Mouse (Mus musculus) adrenal gland, postnatal 4 days (tissue): Measurements from ENCODE around the gene Tmem178b. TPM values are rescaled to one million over a fixed set of nuclear protein-coding genes. Genes with fewer than 3 reads are reported as not detected.
A peak's percentile ranks its signal among the peaks of the same experiment; 100 is the strongest.

ENCODE experiments used
- DNase-seq, 2 experiments: peaks; one replicate each; pipeline ENCODE4 v3.0.0; 2021 to 2022; ENCODE audit warnings: low spot score in 2 of 2, mixed read lengths in 2 of 2
- long read RNA-seq, 2 experiments: library from polyadenylated mRNA; stranded (forward); transcript quantifications; one replicate each; pipeline ENCODE4 v2.0.0; 2021
- total RNA-seq, 2 experiments: library from RNA; stranded (reverse); gene quantifications; 2 replicates each; pipeline ENCODE4 v1.2.3; 2021

Gene Tmem178b
- total RNA-seq = 10 to 100 TPM; 23.0 to 24.5 TPM
- long read RNA-seq, experiment 1 = 0 reads
- long read RNA-seq, experiment 2, partial matches to known transcripts = 0 of 1 reads
- long read RNA-seq, experiment 2, other reads (novel, unspliced or antisense) = 1 of 1 reads

DNA sequence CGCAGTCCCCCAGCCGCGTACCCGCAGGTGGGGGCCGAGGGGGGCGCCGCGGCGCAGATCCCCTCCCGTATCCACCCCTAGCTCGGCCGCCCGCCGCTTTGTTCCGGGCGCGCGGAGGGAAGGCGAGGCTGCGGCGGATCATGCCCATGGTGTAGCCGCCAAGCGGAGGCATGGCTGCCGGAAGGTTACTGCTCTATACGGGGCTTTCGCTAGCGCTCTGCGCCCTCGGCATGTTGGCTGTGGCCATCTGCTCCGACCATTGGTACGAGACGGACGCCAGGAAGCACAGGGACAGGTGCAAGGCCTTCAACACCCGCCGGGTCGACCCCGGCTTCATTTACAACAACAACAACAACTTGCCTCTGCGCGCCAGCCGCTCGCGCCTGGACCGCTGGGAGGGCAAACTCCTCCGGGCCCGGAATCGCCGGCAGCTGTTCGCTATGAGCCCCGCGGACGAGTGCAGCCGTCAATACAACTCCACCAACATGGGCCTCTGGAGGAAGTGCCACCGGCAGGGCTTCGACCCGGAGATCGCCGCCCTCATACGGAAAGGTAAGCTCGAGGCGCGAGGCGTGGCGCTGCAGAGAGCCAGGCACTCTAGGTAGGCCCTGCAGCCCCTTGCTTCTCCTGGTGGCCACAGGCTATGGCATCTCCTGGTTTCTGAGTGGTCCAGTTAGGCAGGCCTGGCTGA lies at the start of gene Tmem178b:
Gene Tmem178b, plus strand, starts transcription at position 371 of the 691 bp plus-strand sequence.
- DNase-seq = peak in 1 of 2 experiments; percentile 11

DNA sequence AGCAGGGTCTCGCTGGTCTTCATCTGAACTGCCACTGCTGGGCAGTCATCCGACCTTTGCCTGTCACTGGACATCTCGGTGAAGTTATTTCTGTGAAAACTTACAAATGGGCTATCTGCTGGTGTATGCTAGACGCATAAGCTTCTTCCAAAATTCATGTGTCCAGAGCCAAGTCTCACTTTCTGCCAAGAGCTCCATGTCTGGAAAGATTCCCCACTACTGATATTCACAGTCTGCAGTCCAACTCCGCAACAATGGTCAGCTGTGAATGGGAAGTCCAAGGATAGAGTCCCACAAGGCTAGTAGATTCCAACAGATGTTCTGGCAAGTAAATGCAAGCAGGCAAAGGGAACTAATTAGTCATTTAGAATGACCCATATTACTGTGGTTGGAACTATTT lies 44.3 kb upstream of the Tmem178b start:
- DNase-seq = no peak

GRCm38 (mm10) chr6:39843698-39844342 lies 29.3 kb upstream of the Tmem178b start:
- no peak for DNase-seq

DNA sequence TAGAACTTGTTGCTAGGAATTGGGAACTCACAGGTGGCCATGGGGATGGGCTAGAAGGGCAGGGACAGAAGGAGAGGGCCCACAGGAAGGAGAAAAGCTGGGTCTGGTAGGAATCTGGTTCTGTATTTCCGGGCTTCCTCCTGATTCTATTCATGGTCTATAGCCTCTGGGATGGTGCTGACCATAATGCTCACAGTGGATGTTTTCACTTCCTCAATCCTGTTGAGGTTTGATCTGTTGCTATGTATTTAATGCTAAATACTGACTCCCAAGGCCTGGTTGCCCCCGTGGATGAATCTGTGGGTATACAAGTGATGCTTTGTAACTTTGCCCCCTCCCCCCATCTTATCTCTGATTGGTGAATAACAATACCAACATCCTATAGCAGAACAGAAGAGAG lies 25.5 kb upstream of the Tmem178b start:
- no peak for DNase-seq

DNA sequence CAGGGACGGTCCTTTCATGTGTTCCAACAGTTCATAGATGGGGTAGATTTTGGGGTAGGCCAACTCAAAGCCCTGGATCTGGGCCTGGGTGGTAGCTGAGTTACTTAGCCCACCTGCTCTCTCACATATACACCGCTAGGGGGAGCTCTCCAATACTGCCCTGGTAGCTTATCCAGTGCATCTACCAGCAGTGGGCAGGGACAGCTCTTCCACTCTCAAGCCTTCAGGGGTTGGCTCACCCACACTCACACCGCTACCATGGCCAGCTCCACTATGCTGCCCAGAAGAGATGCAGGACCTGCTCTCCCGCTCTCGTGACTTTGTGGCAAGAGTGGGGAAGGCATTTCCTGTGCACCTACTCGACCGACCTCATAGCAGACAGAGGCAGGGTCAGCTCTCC lies 24.3 kb upstream of the Tmem178b start:
- no peak for DNase-seq

DNA sequence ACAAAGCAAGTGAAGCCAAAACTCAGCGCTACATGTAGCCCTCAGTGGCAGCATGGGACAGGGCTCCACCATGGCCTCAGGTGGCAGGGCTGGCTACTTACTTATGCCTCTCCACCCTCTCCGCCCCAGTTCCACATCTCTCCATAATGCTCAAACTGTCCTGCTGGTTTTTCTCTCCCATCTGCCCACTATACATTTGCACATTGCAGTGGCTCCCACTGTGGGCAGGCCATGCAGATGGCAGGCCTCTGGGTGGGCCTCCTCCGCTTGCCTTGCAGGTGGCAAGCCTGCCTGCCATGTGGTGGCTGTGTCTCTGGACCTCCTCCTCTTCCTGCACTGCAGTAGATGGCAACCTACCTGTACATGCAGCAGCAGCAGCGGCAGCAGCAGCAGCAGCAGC lies 23.4 kb upstream of the Tmem178b start:
- no peak for DNase-seq

DNA sequence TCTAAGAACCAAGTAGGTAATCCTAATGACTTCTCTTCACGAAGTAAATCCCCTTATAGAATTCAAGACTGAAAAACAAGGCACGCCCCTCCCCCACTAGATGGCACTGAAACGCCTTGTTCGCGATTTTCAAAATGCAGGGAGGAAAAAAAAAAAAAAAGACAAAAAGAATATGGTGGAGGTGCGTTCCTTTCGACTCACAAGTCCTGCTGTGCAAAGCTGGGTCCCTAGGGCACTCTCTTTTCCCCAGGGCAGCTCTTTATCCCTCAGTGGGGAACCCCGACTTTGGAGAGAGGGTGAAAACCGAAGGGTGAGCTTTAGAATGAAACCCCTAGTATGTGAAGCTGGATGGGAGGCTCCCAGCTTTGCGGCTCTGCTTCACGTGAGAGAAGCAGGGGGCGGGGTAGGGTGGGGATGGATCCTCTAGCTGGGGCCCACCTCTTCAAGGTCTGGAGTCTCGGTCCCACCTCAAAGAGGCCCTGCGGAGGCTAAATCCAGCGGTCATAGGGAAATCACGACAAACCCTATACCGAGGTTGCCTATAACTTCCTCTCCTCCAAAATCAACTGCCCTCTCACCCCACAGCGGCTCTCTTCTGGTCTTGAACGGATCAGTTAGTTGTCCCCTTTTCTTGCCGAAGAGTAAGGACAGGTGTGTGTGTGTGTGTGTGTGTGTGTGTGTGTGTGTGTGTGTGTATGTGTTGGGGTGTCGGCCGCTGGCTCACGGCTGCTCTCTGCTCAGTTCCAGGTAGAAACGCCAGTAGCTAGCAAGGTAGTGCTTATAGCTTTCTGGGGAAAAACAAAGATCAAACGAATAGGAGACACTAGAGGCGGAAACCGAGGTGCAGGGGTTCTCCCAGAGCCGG lies 2.6 kb upstream of the Tmem178b start:
- no peak for DNase-seq

DNA sequence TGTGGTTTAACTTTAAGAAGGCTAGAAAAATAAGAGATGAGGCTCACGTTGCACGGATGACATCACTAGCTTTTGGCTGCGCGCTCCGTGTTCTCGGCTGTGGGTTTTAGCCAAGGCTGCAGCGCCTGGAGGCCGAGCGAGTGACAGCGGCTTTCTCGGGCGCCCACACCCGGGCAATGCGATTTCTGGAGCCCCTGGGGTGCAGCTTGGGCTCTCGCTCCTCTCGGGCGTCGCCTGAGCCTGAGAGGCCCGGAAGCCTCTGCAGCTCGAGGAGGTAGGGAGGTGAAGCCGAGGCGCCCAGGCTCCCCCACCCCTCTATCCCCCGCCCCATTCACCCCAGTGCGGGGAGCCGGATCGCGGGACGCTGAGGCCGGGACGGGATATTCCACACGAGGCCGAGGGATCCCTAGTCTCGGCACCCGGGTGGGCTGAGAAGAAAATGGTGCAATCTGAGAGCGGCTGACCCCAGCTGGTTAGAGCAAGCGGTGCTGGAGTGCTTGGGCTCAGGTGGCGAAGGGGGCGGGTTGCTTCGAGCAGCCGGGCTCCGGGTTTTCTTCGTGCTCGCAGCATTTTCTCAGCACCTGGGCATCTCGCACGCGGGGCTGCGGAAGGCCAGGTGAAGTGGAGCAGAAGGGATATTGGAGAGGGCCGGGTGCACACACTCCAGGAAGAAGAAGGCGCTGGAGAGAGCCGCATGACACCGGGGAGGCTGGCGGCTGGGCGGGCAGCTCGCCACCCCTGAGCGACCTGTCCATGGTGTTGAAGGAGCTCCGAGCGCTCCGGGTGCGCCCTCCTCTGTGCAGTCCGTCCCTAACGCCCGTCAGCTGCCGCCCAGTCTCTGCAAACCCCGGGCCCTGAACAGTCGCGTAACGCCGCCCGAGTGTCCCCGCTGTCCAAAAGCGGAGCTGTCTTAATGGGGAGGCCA lies 1.4 kb upstream of the Tmem178b start:
- peak; percentile 36 to 39 for DNase-seq

- peak; percentile 14 to 21 for DNase-seq
Measured at GRCm38 (mm10) chr6:39872306-39872900, 668 bp upstream of the Tmem178b start.

DNA sequence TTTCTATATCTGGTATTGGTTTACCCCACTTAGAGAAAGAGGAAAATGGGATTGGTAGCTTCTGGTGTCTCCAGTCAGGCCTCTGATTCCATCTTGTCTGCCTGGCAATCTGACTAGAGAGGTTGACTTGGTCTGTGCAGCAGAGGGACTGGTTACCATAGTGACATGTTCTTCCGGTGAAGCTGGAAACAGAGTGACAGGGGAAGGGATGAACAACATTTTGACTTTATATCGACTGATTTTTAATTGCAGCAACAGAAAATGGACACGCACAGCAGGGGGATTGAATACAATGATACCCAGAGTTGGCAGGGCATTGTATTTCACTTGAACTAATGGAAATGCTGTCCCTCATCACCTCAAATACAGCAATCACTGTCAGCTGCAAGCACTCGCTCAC lies 2.1 kb downstream of the Tmem178b start:
- no peak for DNase-seq

- DNase-seq = no peak
Measured at GRCm38 (mm10) chr6:39876444-39876843, 3.4 kb downstream of the Tmem178b start.

GRCm38 (mm10) chr6:39890811-39891210 lies 17.7 kb downstream of the Tmem178b start:
- DNase-seq = no peak

DNA sequence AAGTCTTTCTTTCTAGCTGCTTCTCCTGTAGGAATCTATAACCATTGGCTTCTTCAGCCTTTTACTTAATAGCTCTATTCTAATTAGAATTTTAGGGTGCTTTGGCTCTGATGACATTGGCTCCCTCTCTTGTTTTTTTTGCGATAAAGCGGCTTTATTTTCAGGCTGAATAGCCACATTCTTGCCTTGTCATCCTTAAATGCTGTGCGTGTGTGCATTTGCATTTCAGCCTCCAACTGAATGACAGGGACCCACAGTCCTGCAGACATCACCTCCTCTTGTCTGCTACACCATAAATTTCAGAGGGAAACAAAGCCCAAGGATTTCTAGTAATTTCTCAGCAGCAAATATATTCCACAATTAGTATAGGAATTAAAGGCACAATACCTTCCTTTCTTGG lies 23.4 kb downstream of the Tmem178b start:
- DNase-seq = no peak

GRCm38 (mm10) chr6:39899231-39899630 lies 26.2 kb downstream of the Tmem178b start:
- no peak for DNase-seq

GRCm38 (mm10) chr6:39903220-39903773 lies 30.2 kb downstream of the Tmem178b start:
- no peak for DNase-seq

- DNase-seq = no peak
Measured at GRCm38 (mm10) chr6:39903845-39904244, 30.8 kb downstream of the Tmem178b start.

GRCm38 (mm10) chr6:39914956-39915355 lies 41.9 kb downstream of the Tmem178b start:
- DNase-seq = no peak

GRCm38 (mm10) chr6:39915636-39916281 lies 42.7 kb downstream of the Tmem178b start:
- no peak for DNase-seq

DNA sequence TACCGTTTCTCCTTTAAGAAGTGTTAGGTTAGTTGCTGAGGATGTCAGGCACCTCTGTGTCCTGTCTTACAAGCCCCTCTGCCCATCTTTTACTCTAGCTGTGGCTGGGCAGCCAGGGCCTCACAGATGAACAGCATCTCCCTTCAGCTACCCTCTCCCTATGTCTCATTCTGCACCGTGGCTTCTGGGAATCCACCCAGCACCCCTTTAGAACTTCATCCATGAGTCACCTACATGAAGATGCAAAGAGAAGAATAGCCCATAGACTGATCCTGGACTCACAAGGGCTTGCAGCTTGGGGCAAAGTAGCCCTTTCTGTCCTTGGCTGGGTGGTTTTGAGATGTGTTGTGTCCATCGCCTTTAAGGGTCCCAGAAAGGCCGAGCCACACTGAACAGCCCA lies 43.4 kb downstream of the Tmem178b start:
- DNase-seq = no peak
